Mouse (Mus musculus) heart, embryonic 15.5 days (tissue): Measurements from ENCODE around the gene Ptar1. TPM values are rescaled to one million over a fixed set of nuclear protein-coding genes. Genes with fewer than 3 reads are reported as not detected.
"Not testable (repeated sequence)": the region's sequence is repeated elsewhere in the genome, so short reads cannot be mapped to it uniquely, and the experiment has no call there.

ENCODE experiments used
- ATAC-seq: fragments of 200-750 bp; cut with Nextera tagmentation; replicated peaks from 2 replicates; pipeline ENCODE4 v1.8.0; 2017; ENCODE audit warnings: low read depth, moderate TSS enrichment; ENCODE audit not compliant: insufficient number of reproducible peaks, insufficient read depth, low FRiP score
- H3K27ac ChIP-seq: fragments of 300-500 bp; sonication (generic); 2 replicates; pipeline ENCODE4 v1.5.1; 2015; ENCODE audit warnings: mild to moderate bottlenecking, inconsistent platforms
- H3K27me3 ChIP-seq: fragments of 300-500 bp; sonication (generic); 2 replicates; pipeline ENCODE4 v1.6.1; 2015; ENCODE audit warnings: inconsistent platforms
- H3K36me3 ChIP-seq: fragments of 300-500 bp; sonication (generic); 2 replicates; pipeline ENCODE4 v1.6.1; 2015; ENCODE audit warnings: mild to moderate bottlenecking, inconsistent platforms
- H3K4me1 ChIP-seq: fragments of 300-500 bp; sonication (generic); replicated peaks from 2 replicates; pipeline ENCODE4 v1.6.1; 2015; ENCODE audit warnings: inconsistent platforms
- H3K4me2 ChIP-seq: fragments of 300-500 bp; sonication (generic); 2 replicates; pipeline ENCODE4 v1.6.1; 2015; ENCODE audit warnings: inconsistent platforms, mild to moderate bottlenecking, moderate library complexity
- H3K4me3 ChIP-seq: fragments of 300-500 bp; sonication (generic); 2 replicates; pipeline ENCODE4 v1.5.1; 2015; ENCODE audit warnings: mild to moderate bottlenecking, inconsistent platforms
- H3K9ac ChIP-seq: fragments of 300-500 bp; sonication (generic); 2 replicates; pipeline ENCODE4 v1.6.1; 2015; ENCODE audit warnings: mild to moderate bottlenecking, inconsistent platforms
- H3K9me3 ChIP-seq: fragments of 300-500 bp; sonication (generic); replicated peaks from 2 replicates; pipeline ENCODE4 v1.6.1; 2016; ENCODE audit warnings: inconsistent platforms
- WGBS: fragments of 180-500 bp; shearing (Covaris S2); methylation state at CpG from one replicate; pipeline ENCODE4 v1.1.7; 2015; ENCODE audit warnings: mixed read lengths; 5-methylcytosine and 5-hydroxymethylcytosine counted together
- polyA plus RNA-seq: library from polyadenylated mRNA; unstranded; fragments of >200 nt; fragmentation: Nextera tagmentation; extraction: Ambion mirVana; gene quantifications from 2 replicates; pipeline ENCODE4 v1.2.1, GENCODE M21; 2015

Gene Ptar1
- polyA plus RNA-seq, 1 experiment from 2014 or later = 3.7 TPM

- WGBS = 88% methylated on average over 8 of the region's 8 CpGs
- not testable (repeated sequence) for H3K27ac ChIP-seq, ATAC-seq, H3K9ac ChIP-seq, H3K27me3 ChIP-seq, H3K4me3 ChIP-seq, H3K4me2 ChIP-seq, H3K9me3 ChIP-seq, H3K4me1 ChIP-seq, H3K36me3 ChIP-seq
Measured at GRCm38 (mm10) chr19:23675656-23676055, 11.6 kb upstream of the Ptar1 start.

- no peak; the same call in 1 of the 2 replicates for ATAC-seq
- peaks cover 9% of the 10 kb centered on the region for H3K4me1 ChIP-seq
- H3K9me3 ChIP-seq = no peaks in the 10 kb centered on the region
- peak overlapping the region; percentile 75 for H3K4me2 ChIP-seq
- H3K4me3 ChIP-seq = peak overlapping the region; percentile 82
- no peaks in the 10 kb centered on the region for H3K36me3 ChIP-seq
- peak overlapping the region; percentile 92 for H3K9ac ChIP-seq
- no peaks in the 10 kb centered on the region for H3K27me3 ChIP-seq
- under 1% methylated on average over 14 of the region's 14 CpGs for WGBS
- H3K27ac ChIP-seq = peak overlapping the region; percentile 93
Measured at GRCm38 (mm10) chr19:23686962-23687295, 300 bp upstream of the Ptar1 start.

GRCm38 (mm10) chr19:23688421-23688946 is 1.3 kb downstream of the Ptar1 start:
- WGBS = 30% methylated on average over 4 of the region's 4 CpGs
- Histone ChIP-seq H3K27ac (no peak overlapping the region), H3K27me3 (no peaks in the 10 kb centered on the region), H3K4me1 (peaks cover 9% of the 10 kb centered on the region), H3K9ac (peak overlapping the region; percentile 9; the same call in 1 of the 2 replicates), H3K36me3 (no peaks in the 10 kb centered on the region), H3K4me2 (peak overlapping the region; percentile 75), H3K9me3 (no peaks in the 10 kb centered on the region), H3K4me3 (peak overlapping the region; percentile 40)
- ATAC-seq = no peak

GRCm38 (mm10) chr19:23694344-23694743 is 7.1 kb downstream of the Ptar1 start:
- H3K36me3 ChIP-seq = peaks cover 30% of the 10 kb centered on the region
- H3K27ac ChIP-seq = no peak overlapping the region
- no peak overlapping the region for H3K4me2 ChIP-seq
- no peak for ATAC-seq
- WGBS = 84% methylated on average over 4 of the region's 4 CpGs
- no peaks in the 10 kb centered on the region for H3K9me3 ChIP-seq
- H3K4me3 ChIP-seq = no peak overlapping the region
- 0 out of 2 replicates have a peak, but pooled peaks cover 5% of the 10 kb centered on the region for H3K4me1 ChIP-seq
- no peaks in the 10 kb centered on the region for H3K27me3 ChIP-seq
- no peak overlapping the region for H3K9ac ChIP-seq

GRCm38 (mm10) chr19:23697861-23698260 is 10.6 kb downstream of the Ptar1 start:
- Histone ChIP-seq H3K27ac (no peak overlapping the region), H3K36me3 (peaks cover 41% of the 10 kb centered on the region), H3K27me3 (no peaks in the 10 kb centered on the region), H3K9ac (no peak overlapping the region), H3K4me3 (no peak overlapping the region), H3K4me2 (no peak overlapping the region), H3K4me1 (0 out of 2 replicates have a peak, but pooled peaks cover 3% of the 10 kb centered on the region), H3K9me3 (no peaks in the 10 kb centered on the region)
- ATAC-seq = no peak
- whole genome bisulfite sequencing = 67% methylated on average over 8 of the region's 8 CpGs

GRCm38 (mm10) chr19:23698366-23698765 is 11.1 kb downstream of the Ptar1 start:
- Histone ChIP-seq H3K27me3 (no peaks in the 10 kb centered on the region), H3K9ac (no peak overlapping the region), H3K4me2 (no peak overlapping the region), H3K27ac (no peak overlapping the region), H3K9me3 (no peaks in the 10 kb centered on the region), H3K36me3 (peaks cover 42% of the 10 kb centered on the region), H3K4me3 (no peak overlapping the region), H3K4me1 (0 out of 2 replicates have a peak, but pooled peaks cover 3% of the 10 kb centered on the region)
- WGBS = 76% methylated on average over 7 of the region's 7 CpGs
- ATAC-seq = no peak

GRCm38 (mm10) chr19:23699131-23699530 is 11.9 kb downstream of the Ptar1 start:
- 97% methylated on average over 4 of the region's 4 CpGs for WGBS
- H3K36me3 ChIP-seq = peaks cover 46% of the 10 kb centered on the region
- H3K9ac ChIP-seq = no peak overlapping the region
- H3K4me3 ChIP-seq = no peak overlapping the region
- no peak overlapping the region for H3K27ac ChIP-seq
- H3K9me3 ChIP-seq = no peaks in the 10 kb centered on the region
- H3K27me3 ChIP-seq = no peaks in the 10 kb centered on the region
- H3K4me2 ChIP-seq = no peak overlapping the region
- no peak for ATAC-seq
- H3K4me1 ChIP-seq = 0 out of 2 replicates have a peak, but pooled peaks cover 3% of the 10 kb centered on the region

- Histone ChIP-seq H3K4me1 (0 out of 2 replicates have a peak, but pooled peaks cover 1% of the 10 kb centered on the region), H3K4me2 (no peak overlapping the region), H3K27me3 (no peaks in the 10 kb centered on the region), H3K9ac (no peak overlapping the region), H3K27ac (no peak overlapping the region), H3K36me3 (peaks cover 30% of the 10 kb centered on the region), H3K4me3 (no peak overlapping the region), H3K9me3 (no peaks in the 10 kb centered on the region)
- WGBS = 84% methylated on average over 10 of the region's 10 CpGs
- ATAC-seq = no peak
Measured at GRCm38 (mm10) chr19:23702896-23703295, 15.7 kb downstream of the Ptar1 start.

GRCm38 (mm10) chr19:23705383-23705782 is 18.2 kb downstream of the Ptar1 start:
- 90% methylated on average over 5 of the region's 5 CpGs for WGBS

GRCm38 (mm10) chr19:23746506-23746905 is 59.3 kb downstream of the Ptar1 start:
- no peaks in the 10 kb centered on the region for H3K9me3 ChIP-seq
- H3K4me2 ChIP-seq = no peak overlapping the region
- H3K4me3 ChIP-seq = no peak overlapping the region
- H3K9ac ChIP-seq = no peak overlapping the region
- no peaks in the 10 kb centered on the region for H3K4me1 ChIP-seq
- H3K27ac ChIP-seq = no peak overlapping the region
- WGBS = 70% methylated on average over 3 of the region's 3 CpGs
- H3K27me3 ChIP-seq = no peaks in the 10 kb centered on the region
- ATAC-seq = no peak
- no peaks in the 10 kb centered on the region for H3K36me3 ChIP-seq

More at GRCm38 (mm10) chr19:23705383-23705782, 18.2 kb downstream of the Ptar1 start:
- no peak overlapping the region for H3K4me2 ChIP-seq
- H3K27ac ChIP-seq = no peak overlapping the region
- no peaks in the 10 kb centered on the region for H3K4me1 ChIP-seq
- no peaks in the 10 kb centered on the region for H3K9me3 ChIP-seq
- ATAC-seq = no peak
- no peak overlapping the region for H3K4me3 ChIP-seq
- peaks cover 44% of the 10 kb centered on the region for H3K36me3 ChIP-seq
- H3K27me3 ChIP-seq = no peaks in the 10 kb centered on the region
- no peak overlapping the region for H3K9ac ChIP-seq

GRCm38 (mm10) chr19:23757011-23757410 is 69.8 kb downstream of the Ptar1 start:
- WGBS = 11% methylated on average over 7 of the region's 7 CpGs
- no peak for ATAC-seq
- Histone ChIP-seq H3K27ac (no peak overlapping the region), H3K4me3 (peak overlapping the region; percentile 4; the same call in 1 of the 2 replicates), H3K4me2 (peak overlapping the region; percentile 39), H3K36me3 (no peaks in the 10 kb centered on the region), H3K9me3 (no peaks in the 10 kb centered on the region), H3K4me1 (peaks cover 18% of the 10 kb centered on the region), H3K27me3 (peaks cover 12% of the 10 kb centered on the region), H3K9ac (no peak overlapping the region)

GRCm38 (mm10) chr19:23757961-23758553 is 70.8 kb downstream of the Ptar1 start:
- Histone ChIP-seq H3K4me2 (peak overlapping the region; percentile 96), H3K9me3 (no peaks in the 10 kb centered on the region), H3K4me3 (peak overlapping the region; percentile 78), H3K27me3 (peaks cover 12% of the 10 kb centered on the region), H3K36me3 (no peaks in the 10 kb centered on the region), H3K4me1 (peaks cover 18% of the 10 kb centered on the region), H3K9ac (peak overlapping the region; percentile 67), H3K27ac (peak overlapping the region; percentile 75)
- WGBS = under 1% methylated on average over 40 of the region's 40 CpGs
- ATAC-seq = peak; percentile 82
